Mouse (Mus musculus): ENCODE data around the gene Avl9. TPM values are rescaled to one million over a fixed set of nuclear protein-coding genes. Genes with fewer than 3 reads are reported as not detected.
A peak's percentile ranks its signal among the peaks of the same experiment; 100 is the strongest.

The Avl9 gene
- polyA plus RNA-seq, 2 experiments: 9.0 to 13.0 TPM

DNA sequence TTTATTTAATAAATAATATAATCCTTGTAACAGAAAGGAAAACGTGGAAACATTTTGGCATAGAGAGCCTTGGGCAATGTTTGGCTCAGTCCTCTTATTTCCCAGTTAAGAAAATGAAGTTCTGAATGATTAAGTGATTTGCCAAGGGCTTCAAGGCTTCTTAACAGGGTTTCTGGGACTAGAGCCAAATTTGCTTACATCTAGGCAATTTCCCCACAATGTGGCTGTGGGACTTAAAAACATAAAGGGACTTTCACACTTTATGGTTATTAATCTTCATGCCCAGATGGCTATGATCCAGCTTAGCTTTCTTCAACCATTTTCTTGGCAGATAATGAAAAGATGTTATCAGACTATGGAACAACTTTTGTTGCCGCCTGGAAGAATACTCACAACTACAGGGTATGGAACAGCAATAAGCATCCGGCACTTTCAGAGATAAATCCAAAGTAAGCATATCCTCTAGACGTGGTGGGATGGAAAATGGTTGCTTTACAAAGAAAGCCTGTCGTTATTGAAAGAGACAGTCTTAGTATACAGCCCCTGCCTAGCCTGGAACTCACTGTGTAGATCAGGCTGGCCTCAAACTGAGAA is 31.3 kb downstream of the Avl9 start:
- no peak for TF ChIP-seq POLR2A (IDR thresholded peaks at IDR 0.05; ENCODE audit: borderline replicate concordance, extremely low read depth, insufficient read depth, insufficient read length)
- Histone ChIP-seq H3K9me3 (ENCODE audit: control insufficient read depth, low read length) (no peaks in the 10 kb centered on the region), H3K36me3 (ENCODE audit: control insufficient read depth, insufficient read depth, low read length) (peaks cover 36% of the 10 kb centered on the region), H3K9ac (ENCODE audit: low read depth, low read length, severe bottlenecking) (no peak overlapping the region), H3K27ac (replicated peaks; ENCODE audit: low read depth, low read length) (no peak overlapping the region), H3K4me2 (replicated peaks; ENCODE audit: low read depth, low read length, severe bottlenecking) (no peak overlapping the region), H3K4me3 (replicated peaks; ENCODE audit: low read length) (no peak overlapping the region), H3K27me3 (ENCODE audit: control insufficient read depth, insufficient read depth, low read length) (no peaks in the 10 kb centered on the region), H3K4me1 (ENCODE audit: control insufficient read depth, insufficient read depth, low read length) (no peaks in the 10 kb centered on the region)
- no peak for ATAC-seq (ENCODE audit: low FRiP score, low read depth)
- DNase-seq (ENCODE audit: low spot score): peak; percentile 79
- 63% methylated on average over 5 of the region's 5 CpGs for WGBS

DNA sequence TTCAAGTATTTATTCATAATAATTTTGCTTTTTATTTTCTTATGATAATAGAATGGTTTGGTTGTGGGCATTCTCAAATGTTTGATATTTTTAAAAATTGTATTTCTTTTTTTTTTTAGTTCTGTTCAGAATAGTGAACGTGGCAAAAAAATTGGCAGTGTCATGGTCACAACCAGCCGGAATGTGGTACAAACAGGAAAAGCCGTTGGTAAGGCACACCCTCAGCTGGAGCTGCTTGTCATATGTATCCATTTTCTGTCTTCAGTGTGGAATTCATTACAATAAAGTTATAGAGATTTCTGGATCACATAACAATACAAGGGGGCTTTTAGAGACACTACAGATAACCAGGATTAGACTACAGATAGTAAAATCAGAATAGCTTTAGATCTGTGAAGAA is 39.0 kb downstream of the Avl9 start:
- Histone ChIP-seq H3K36me3 (ENCODE audit: control insufficient read depth, insufficient read depth, low read length) (peaks cover 42% of the 10 kb centered on the region), H3K27me3 (ENCODE audit: control insufficient read depth, insufficient read depth, low read length) (no peaks in the 10 kb centered on the region), H3K9ac (ENCODE audit: low read depth, low read length, severe bottlenecking) (no peak overlapping the region), H3K9me3 (ENCODE audit: control insufficient read depth, low read length) (no peaks in the 10 kb centered on the region), H3K4me2 (replicated peaks; ENCODE audit: low read depth, low read length, severe bottlenecking) (no peak overlapping the region), H3K4me3 (replicated peaks; ENCODE audit: low read length) (no peak overlapping the region), H3K27ac (replicated peaks; ENCODE audit: low read depth, low read length) (no peak overlapping the region), H3K4me1 (ENCODE audit: control insufficient read depth, insufficient read depth, low read length) (no peaks in the 10 kb centered on the region)
- DNase-seq (ENCODE audit: low spot score): no peak
- no peak for TF ChIP-seq POLR2A (IDR thresholded peaks at IDR 0.05; ENCODE audit: borderline replicate concordance, extremely low read depth, insufficient read depth, insufficient read length)
- no peak for ATAC-seq (ENCODE audit: low FRiP score, low read depth)
- WGBS: 89% methylated on average over 3 of the region's 3 CpGs

- H3K27me3 ChIP-seq (ENCODE audit: control insufficient read depth, insufficient read depth, low read length): no peaks in the 10 kb centered on the region
- WGBS: 91% methylated on average over 1 of the region's 1 CpGs
- H3K27ac ChIP-seq (replicated peaks; ENCODE audit: low read depth, low read length): no peak overlapping the region
- H3K9me3 ChIP-seq (ENCODE audit: control insufficient read depth, low read length): no peaks in the 10 kb centered on the region
- no peak overlapping the region for H3K4me2 ChIP-seq (replicated peaks; ENCODE audit: low read depth, low read length, severe bottlenecking)
- DNase-seq (ENCODE audit: low spot score) (no peak), ATAC-seq (ENCODE audit: low FRiP score, low read depth) (no peak)
- no peaks in the 10 kb centered on the region for H3K4me1 ChIP-seq (ENCODE audit: control insufficient read depth, insufficient read depth, low read length)
- no peak for TF ChIP-seq POLR2A (IDR thresholded peaks at IDR 0.05; ENCODE audit: borderline replicate concordance, extremely low read depth, insufficient read depth, insufficient read length)
- H3K36me3 ChIP-seq (ENCODE audit: control insufficient read depth, insufficient read depth, low read length): peaks cover 47% of the 10 kb centered on the region
- no peak overlapping the region for H3K9ac ChIP-seq (ENCODE audit: low read depth, low read length, severe bottlenecking)
- H3K4me3 ChIP-seq (replicated peaks; ENCODE audit: low read length): no peak overlapping the region
These were observed 41.4 kb downstream of the Avl9 start for GRCm38 (mm10) chr6:56756117-56756516.

- 88% methylated on average over 1 of the region's 1 CpGs for WGBS
- Histone ChIP-seq H3K4me1 (ENCODE audit: control insufficient read depth, insufficient read depth, low read length) (no peaks in the 10 kb centered on the region), H3K9ac (ENCODE audit: low read depth, low read length, severe bottlenecking) (no peak overlapping the region), H3K4me2 (replicated peaks; ENCODE audit: low read depth, low read length, severe bottlenecking) (no peak overlapping the region), H3K9me3 (ENCODE audit: control insufficient read depth, low read length) (no peaks in the 10 kb centered on the region), H3K27me3 (ENCODE audit: control insufficient read depth, insufficient read depth, low read length) (no peaks in the 10 kb centered on the region), H3K27ac (replicated peaks; ENCODE audit: low read depth, low read length) (no peak overlapping the region), H3K36me3 (ENCODE audit: control insufficient read depth, insufficient read depth, low read length) (peaks cover 41% of the 10 kb centered on the region), H3K4me3 (replicated peaks; ENCODE audit: low read length) (no peak overlapping the region)
- ATAC-seq (ENCODE audit: low FRiP score, low read depth): no peak
- TF ChIP-seq POLR2A (IDR thresholded peaks at IDR 0.05; ENCODE audit: borderline replicate concordance, extremely low read depth, insufficient read depth, insufficient read length): no peak
- DNase-seq (ENCODE audit: low spot score): no peak
These were observed 44.6 kb downstream of the Avl9 start for GRCm38 (mm10) chr6:56759324-56759723.

GRCm38 (mm10) chr6:56765265-56765664 is 50.6 kb downstream of the Avl9 start:
- Histone ChIP-seq H3K9ac (ENCODE audit: low read depth, low read length, severe bottlenecking) (no peak overlapping the region), H3K4me3 (replicated peaks; ENCODE audit: low read length) (no peak overlapping the region), H3K27ac (replicated peaks; ENCODE audit: low read depth, low read length) (no peak overlapping the region), H3K36me3 (ENCODE audit: control insufficient read depth, insufficient read depth, low read length) (peaks cover 11% of the 10 kb centered on the region; the same call in 1 of the 2 replicates), H3K9me3 (ENCODE audit: control insufficient read depth, low read length) (no peaks in the 10 kb centered on the region), H3K27me3 (ENCODE audit: control insufficient read depth, insufficient read depth, low read length) (no peaks in the 10 kb centered on the region), H3K4me2 (replicated peaks; ENCODE audit: low read depth, low read length, severe bottlenecking) (no peak overlapping the region), H3K4me1 (ENCODE audit: control insufficient read depth, insufficient read depth, low read length) (no peaks in the 10 kb centered on the region)
- 81% methylated on average over 3 of the region's 3 CpGs for WGBS
- no peak for TF ChIP-seq POLR2A (IDR thresholded peaks at IDR 0.05; ENCODE audit: borderline replicate concordance, extremely low read depth, insufficient read depth, insufficient read length)
- DNase-seq (ENCODE audit: low spot score): no peak
- no peak for ATAC-seq (ENCODE audit: low FRiP score, low read depth)
